Mouse (Mus musculus) testis, adult 2 months (tissue): ENCODE data around the gene Pdgfd.

Source experiments
- CTCF ChIP-seq: fragments of 200-500 bp; IDR thresholded peaks from 2 replicates; pipeline ENCODE4 v1.5.1; 2012; ENCODE audit warnings: low read depth, mild to moderate bottlenecking, inconsistent platforms, low read length, moderate library complexity; ENCODE audit not compliant: control insufficient read depth, insufficient read depth, insufficient replicate concordance
- POLR2A ChIP-seq: fragments of 200-500 bp; IDR thresholded peaks from 2 replicates; pipeline ENCODE4 v1.6.1; 2012; ENCODE audit warnings: low read depth, mild to moderate bottlenecking, inconsistent platforms, low read length, moderate library complexity; ENCODE audit not compliant: control insufficient read depth

GRCm38 (mm10) chr9:6424606-6425005, 256.2 kb downstream of the Pdgfd start:
- TF ChIP-seq CTCF: no peak
- no peak for TF ChIP-seq POLR2A
